Mouse (Mus musculus) hindbrain, embryonic 11.5 days (tissue): Measurements from ENCODE around the gene Dst. TPM values are rescaled to one million over a fixed set of nuclear protein-coding genes. Genes with fewer than 3 reads are reported as not detected.

Source experiments
- ATAC-seq: fragments of 200-750 bp; cut with Nextera tagmentation; 2 replicates; pipeline ENCODE4 v1.8.0; 2017; ENCODE audit warnings: mild to moderate bottlenecking, moderate TSS enrichment, moderate library complexity; ENCODE audit not compliant: low FRiP score
- DNase-seq: peaks from one replicate; pipeline ENCODE4 v3.0.0-alpha.2; 2015; ENCODE audit warnings: low spot score
- H3K27ac ChIP-seq: fragments of 300-500 bp; sonication (generic); 2 replicates; pipeline ENCODE4 v1.5.1; 2014; ENCODE audit warnings: mild to moderate bottlenecking, low read depth, low read length
- H3K27me3 ChIP-seq: fragments of 300-500 bp; sonication (generic); 2 replicates; pipeline ENCODE4 v1.6.1; 2014; ENCODE audit warnings: mild to moderate bottlenecking, low read length, moderate library complexity, mixed read lengths; ENCODE audit not compliant: control insufficient read depth, insufficient read depth
- H3K36me3 ChIP-seq: fragments of 300-500 bp; sonication (generic); 2 replicates; pipeline ENCODE4 v1.6.1; 2014; ENCODE audit warnings: mild to moderate bottlenecking, low read length, moderate library complexity, mixed read lengths; ENCODE audit not compliant: control insufficient read depth, insufficient read depth
- H3K4me1 ChIP-seq: fragments of 300-500 bp; sonication (generic); replicated peaks from 2 replicates; pipeline ENCODE4 v1.6.1; 2014; ENCODE audit warnings: low read length, mixed read lengths; ENCODE audit not compliant: control insufficient read depth, insufficient read depth
- H3K4me2 ChIP-seq: fragments of 300-500 bp; sonication (generic); replicated peaks from 2 replicates; pipeline ENCODE4 v1.6.1; 2014; ENCODE audit warnings: mild to moderate bottlenecking, low read depth, low read length
- H3K4me3 ChIP-seq: fragments of 300-500 bp; sonication (generic); 2 replicates; pipeline ENCODE4 v1.5.1; 2014; ENCODE audit warnings: low read depth, low read length
- H3K9ac ChIP-seq: fragments of 300-500 bp; sonication (generic); 2 replicates; pipeline ENCODE4 v1.6.1; 2014; ENCODE audit warnings: low read depth, low read length
- H3K9me3 ChIP-seq: fragments of 300-500 bp; sonication (generic); 2 replicates; pipeline ENCODE4 v1.6.1; 2016; ENCODE audit warnings: low read length; ENCODE audit not compliant: control insufficient read depth
- WGBS: fragments of 180-500 bp; shearing (Covaris S2); extraction: QIAGEN DNeasy Blood & Tissue Kit; methylation state at CpG from one replicate; pipeline ENCODE4 v1.1.7; 2014; 5-methylcytosine and 5-hydroxymethylcytosine counted together
- polyA plus RNA-seq: library from polyadenylated mRNA; unstranded; fragments of >200 nt; fragmentation: Nextera tagmentation; extraction: Ambion mirVana; gene quantifications from 2 replicates; pipeline ENCODE4 v1.2.1, GENCODE M21; 2014

The Dst gene
- polyA plus RNA-seq, 1 experiment from 2014 or later = 60.0 TPM

GRCm38 (mm10) chr1:34288721-34289471 is 380.9 kb downstream of the Dst start:
- no peak overlapping the region for H3K9ac ChIP-seq
- no peak for ATAC-seq
- no peak overlapping the region for H3K4me2 ChIP-seq
- DNase-seq = no peak
- WGBS = 93% methylated on average over 13 of the region's 13 CpGs
- H3K4me1 ChIP-seq = no peaks in the 10 kb centered on the region
- no peaks in the 10 kb centered on the region for H3K27me3 ChIP-seq
- H3K4me3 ChIP-seq = no peak overlapping the region
- H3K36me3 ChIP-seq = peaks cover 3% of the 10 kb centered on the region; the same call in 1 of the 2 replicates
- H3K27ac ChIP-seq = no peak overlapping the region
- no peaks in the 10 kb centered on the region for H3K9me3 ChIP-seq

- 93% methylated on average over 14 of the region's 14 CpGs for WGBS
- peaks cover 3% of the 10 kb centered on the region; the same call in 1 of the 2 replicates for H3K36me3 ChIP-seq
- ATAC-seq = no peak
- no peak overlapping the region for H3K9ac ChIP-seq
- no peak overlapping the region for H3K4me2 ChIP-seq
- H3K9me3 ChIP-seq = no peaks in the 10 kb centered on the region
- H3K27ac ChIP-seq = no peak overlapping the region
- DNase-seq = no peak
- H3K27me3 ChIP-seq = no peaks in the 10 kb centered on the region
- no peaks in the 10 kb centered on the region for H3K4me1 ChIP-seq
- H3K4me3 ChIP-seq = no peak overlapping the region
Measured at GRCm38 (mm10) chr1:34289472-34289748, 381.4 kb downstream of the Dst start.

GRCm38 (mm10) chr1:34290321-34290720 is 382.3 kb downstream of the Dst start:
- Histone ChIP-seq H3K4me1 (no peaks in the 10 kb centered on the region), H3K4me2 (no peak overlapping the region), H3K4me3 (no peak overlapping the region), H3K27me3 (no peaks in the 10 kb centered on the region), H3K36me3 (peaks cover 3% of the 10 kb centered on the region; the same call in 1 of the 2 replicates), H3K9ac (no peak overlapping the region), H3K27ac (no peak overlapping the region), H3K9me3 (no peaks in the 10 kb centered on the region)
- DNase-seq = no peak
- 98% methylated on average over 12 of the region's 12 CpGs for WGBS
- ATAC-seq = no peak

GRCm38 (mm10) chr1:34293198-34293597 is 385.2 kb downstream of the Dst start:
- no peak for DNase-seq
- Histone ChIP-seq H3K4me2 (no peak overlapping the region), H3K4me1 (no peaks in the 10 kb centered on the region), H3K27me3 (no peaks in the 10 kb centered on the region), H3K36me3 (0 out of 2 replicates have a peak, but pooled peaks cover 3% of the 10 kb centered on the region), H3K9ac (no peak overlapping the region), H3K4me3 (no peak overlapping the region), H3K9me3 (no peaks in the 10 kb centered on the region), H3K27ac (no peak overlapping the region)
- 91% methylated on average over 14 of the region's 14 CpGs for WGBS
- ATAC-seq = no peak

- Histone ChIP-seq H3K4me2 (no peak overlapping the region), H3K9ac (no peak overlapping the region), H3K27ac (no peak overlapping the region), H3K4me1 (no peaks in the 10 kb centered on the region), H3K4me3 (no peak overlapping the region), H3K27me3 (no peaks in the 10 kb centered on the region), H3K9me3 (no peaks in the 10 kb centered on the region), H3K36me3 (peaks cover 5% of the 10 kb centered on the region; the same call in 1 of the 2 replicates)
- WGBS = 91% methylated on average over 9 of the region's 9 CpGs
- ATAC-seq = no peak
- DNase-seq = no peak
Measured at GRCm38 (mm10) chr1:34297636-34298035, 389.6 kb downstream of the Dst start.

- WGBS = 90% methylated on average over 18 of the region's 18 CpGs
- Histone ChIP-seq H3K9ac (no peak overlapping the region), H3K4me1 (no peaks in the 10 kb centered on the region), H3K27me3 (no peaks in the 10 kb centered on the region), H3K9me3 (no peaks in the 10 kb centered on the region), H3K4me3 (no peak overlapping the region), H3K27ac (no peak overlapping the region), H3K36me3 (peaks cover 5% of the 10 kb centered on the region; the same call in 1 of the 2 replicates), H3K4me2 (no peak overlapping the region)
- DNase-seq (no peak), ATAC-seq (no peak)
Measured at GRCm38 (mm10) chr1:34298631-34299184, 390.7 kb downstream of the Dst start.

GRCm38 (mm10) chr1:34299507-34299906 is 391.5 kb downstream of the Dst start:
- Histone ChIP-seq H3K27me3 (no peaks in the 10 kb centered on the region), H3K27ac (no peak overlapping the region; the same call in 1 of the 2 replicates)

GRCm38 (mm10) chr1:34300309-34300980 is 392.4 kb downstream of the Dst start:
- H3K9ac ChIP-seq = no peak overlapping the region
- H3K9me3 ChIP-seq = no peaks in the 10 kb centered on the region
- peaks cover 5% of the 10 kb centered on the region; the same call in 1 of the 2 replicates for H3K36me3 ChIP-seq
- H3K27ac ChIP-seq = no peak overlapping the region
- no peaks in the 10 kb centered on the region for H3K27me3 ChIP-seq
- H3K4me1 ChIP-seq = no peaks in the 10 kb centered on the region
- WGBS = 87% methylated on average over 13 of the region's 13 CpGs
- no peak overlapping the region for H3K4me2 ChIP-seq
- H3K4me3 ChIP-seq = no peak overlapping the region
- DNase-seq = no peak
- no peak for ATAC-seq

More at GRCm38 (mm10) chr1:34299507-34299906, 391.5 kb downstream of the Dst start:
- H3K36me3 ChIP-seq = peaks cover 5% of the 10 kb centered on the region; the same call in 1 of the 2 replicates
- H3K9me3 ChIP-seq = no peaks in the 10 kb centered on the region
- WGBS = 49% methylated on average over 13 of the region's 13 CpGs
- ATAC-seq (peak; percentile 56), DNase-seq (peak; percentile 22)
- no peak overlapping the region for H3K9ac ChIP-seq
- H3K4me3 ChIP-seq = no peak overlapping the region
- no peaks in the 10 kb centered on the region for H3K4me1 ChIP-seq
- no peak overlapping the region for H3K4me2 ChIP-seq
